Mouse (Mus musculus) left cerebral cortex, adult 9 months (tissue): ENCODE measurements around the gene Robo1.

Experiments
- DNase-seq, 2 experiments: peaks; one replicate each; pipeline ENCODE4 v3.0.0; 2022; ENCODE audit warnings: low spot score in 2 of 2

Robo1 gene

GRCm38 (mm10) chr16:72735588-72735987, 427.5 kb downstream of the Robo1 start:
- DNase-seq: no peak

GRCm38 (mm10) chr16:72737154-72737553, 429.0 kb downstream of the Robo1 start:
- no peak for DNase-seq

DNA sequence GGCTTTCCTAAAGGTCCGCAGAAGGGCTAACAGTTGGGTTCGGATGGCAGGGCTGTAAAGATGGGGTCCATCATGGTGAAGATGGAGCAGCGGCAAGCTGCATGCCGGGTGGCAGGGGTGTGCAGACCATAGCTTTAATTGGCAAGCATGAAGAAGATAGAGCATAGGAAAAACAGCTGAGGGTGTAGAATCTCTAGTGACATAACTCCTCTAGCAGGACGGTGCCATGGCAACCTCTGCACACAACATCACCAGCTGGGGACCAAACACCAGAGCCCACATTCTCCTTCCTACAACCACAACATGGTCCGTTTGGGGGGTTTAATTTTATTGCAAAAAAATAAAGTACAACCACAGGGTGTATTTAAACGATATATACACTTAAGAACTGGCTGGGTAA, 432.1 kb downstream of the Robo1 start:
- DNase-seq: no peak

- no peak for DNase-seq
Observed at GRCm38 (mm10) chr16:72747696-72748095, 439.6 kb downstream of the Robo1 start.

DNA sequence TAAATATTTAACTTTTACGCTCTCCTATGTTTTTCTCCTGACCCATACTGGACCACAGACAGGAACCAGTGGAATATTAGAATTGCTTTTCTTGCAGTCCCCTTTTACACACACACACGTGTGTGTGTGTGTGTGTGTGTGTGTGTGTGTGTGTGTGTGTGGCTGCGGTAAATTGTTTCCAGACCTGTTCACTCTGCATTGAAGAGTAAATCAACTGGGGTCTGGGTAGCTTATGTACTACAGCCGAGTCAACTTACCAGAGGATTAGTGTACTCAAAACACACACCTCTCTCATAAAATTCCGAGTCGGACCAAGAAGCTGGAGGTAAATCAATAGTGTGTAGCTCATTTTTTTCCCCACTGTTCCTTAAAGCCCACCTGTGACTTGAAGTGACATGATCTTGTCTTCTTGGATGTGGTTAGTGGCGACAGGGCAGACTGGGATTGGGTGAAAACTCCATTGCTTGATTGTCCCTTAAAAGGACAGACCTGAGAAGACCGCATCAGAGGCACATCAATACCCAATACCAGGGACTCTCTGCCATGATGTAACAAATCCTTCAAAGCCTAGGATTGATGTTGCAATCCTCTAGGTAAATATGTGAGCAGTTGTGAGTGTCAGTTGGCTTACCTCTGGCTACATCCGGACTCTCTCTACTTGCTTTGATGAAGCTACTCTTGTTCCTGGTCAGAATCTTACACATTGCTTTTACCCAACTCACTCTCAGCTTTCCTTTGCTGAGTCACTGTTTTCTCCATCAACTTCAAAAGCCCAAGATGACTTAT, 457.2 kb downstream of the Robo1 start:
- no peak for DNase-seq

DNA sequence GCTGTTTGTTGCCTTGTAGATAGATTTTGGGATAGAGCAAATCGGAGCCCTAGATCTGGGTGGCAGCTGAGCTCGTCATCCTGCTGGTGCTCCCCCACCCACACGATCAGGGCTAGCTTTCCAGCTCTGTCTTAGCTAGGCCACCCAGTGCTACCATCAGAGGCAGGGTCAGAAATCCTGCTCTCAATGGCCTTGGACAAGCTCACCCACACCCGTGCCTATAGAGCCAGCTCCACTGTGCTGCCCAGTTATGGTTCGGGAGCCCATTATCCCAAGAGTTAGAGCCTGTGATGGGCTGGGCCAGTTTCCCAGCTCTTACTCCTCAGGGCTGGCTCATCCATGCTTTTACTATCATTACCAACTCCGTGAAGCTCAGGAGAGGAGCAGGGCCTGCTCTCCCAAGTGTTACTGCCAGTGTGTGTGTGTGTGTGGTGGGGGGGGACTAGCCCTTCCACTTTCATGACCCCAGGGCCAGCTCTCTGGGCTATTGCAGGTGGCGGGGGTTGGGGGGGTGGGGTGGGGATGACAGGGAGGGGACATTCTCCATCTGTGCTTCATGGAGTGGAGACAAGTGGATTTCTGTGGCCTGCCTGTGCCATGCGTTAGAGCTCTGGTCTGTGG, 461.2 kb downstream of the Robo1 start:
- no peak for DNase-seq

- DNase-seq: no peak
Observed at GRCm38 (mm10) chr16:72772348-72772747, 464.2 kb downstream of the Robo1 start.

DNA sequence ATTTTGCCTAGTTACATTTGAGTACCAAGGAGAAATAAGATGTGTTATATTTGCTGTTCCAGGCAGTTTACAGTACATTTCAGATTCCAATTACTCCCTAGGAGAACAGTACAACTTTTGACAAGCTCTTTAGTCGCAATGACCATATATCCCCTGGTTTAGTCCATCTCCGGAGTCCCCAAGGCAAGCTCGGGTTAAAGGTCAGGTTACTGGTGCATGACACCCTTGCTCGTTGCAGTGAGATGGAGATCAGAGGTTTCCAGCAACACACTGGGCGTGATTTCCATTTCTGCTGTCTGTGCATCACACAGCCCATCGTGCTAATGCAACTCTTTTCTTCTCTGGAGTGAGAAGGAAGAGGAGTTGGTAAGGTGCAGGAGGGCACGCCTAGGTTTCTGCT, 464.9 kb downstream of the Robo1 start:
- no peak for DNase-seq

GRCm38 (mm10) chr16:72778520-72778919, 470.4 kb downstream of the Robo1 start:
- DNase-seq: no peak

- no peak for DNase-seq
Observed at GRCm38 (mm10) chr16:72782171-72782570, 474.1 kb downstream of the Robo1 start.

DNA sequence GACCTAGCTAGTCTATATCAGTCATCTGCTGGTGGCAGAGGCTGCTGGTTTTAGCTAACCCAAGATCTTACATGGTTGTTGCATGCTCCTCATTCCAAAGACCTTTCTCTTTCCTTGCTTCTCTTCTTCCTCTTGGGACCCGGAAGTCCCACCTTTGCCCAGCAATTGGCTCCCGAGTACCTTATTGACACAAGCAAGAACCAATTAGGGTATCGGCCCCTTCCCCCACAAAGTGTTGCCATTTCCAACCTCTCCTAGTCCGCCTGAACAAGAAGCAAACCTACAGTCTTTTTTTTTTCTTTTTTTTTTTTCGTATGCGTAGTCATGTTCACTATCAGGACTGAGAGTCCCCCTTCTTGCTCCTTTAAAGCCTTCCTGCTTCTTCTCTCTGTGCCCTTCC, 478.0 kb downstream of the Robo1 start:
- no peak for DNase-seq

- DNase-seq: no peak
Observed at GRCm38 (mm10) chr16:72786636-72787035, 478.5 kb downstream of the Robo1 start.

GRCm38 (mm10) chr16:72788017-72788416, 479.9 kb downstream of the Robo1 start:
- no peak for DNase-seq

GRCm38 (mm10) chr16:72791181-72791705, 483.1 kb downstream of the Robo1 start:
- no peak for DNase-seq

DNA sequence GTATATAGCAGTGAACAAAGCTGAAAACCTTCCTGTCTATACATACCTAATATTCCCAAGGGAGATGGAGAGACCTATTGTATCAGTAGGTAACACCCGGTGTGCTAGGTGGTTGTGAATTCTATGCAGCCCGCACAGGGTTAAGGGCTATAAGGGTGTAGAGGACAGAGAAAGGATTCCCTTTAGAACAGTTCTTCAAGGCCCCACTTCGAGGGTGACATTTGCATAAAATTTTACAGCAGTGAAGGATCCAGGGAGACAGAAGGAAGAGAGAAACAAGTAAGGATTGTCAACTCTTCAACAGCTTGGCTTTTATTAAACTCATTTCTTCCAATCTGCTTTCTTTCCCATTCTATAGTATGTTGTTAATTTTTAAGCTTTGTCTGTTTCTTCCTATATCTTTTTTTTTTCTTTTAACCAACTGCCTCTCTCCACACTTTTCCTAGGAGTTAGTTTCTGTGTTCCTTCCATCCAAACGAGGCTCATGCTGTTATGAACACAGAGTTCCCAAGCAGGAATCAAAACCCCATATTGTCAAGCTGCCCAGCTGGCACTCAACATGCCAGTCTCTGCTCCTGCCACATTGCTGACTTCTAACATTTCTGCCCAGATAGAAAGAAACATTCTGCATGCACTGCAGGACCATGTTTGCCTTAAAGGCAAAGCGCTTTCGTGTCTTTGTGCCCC, 486.7 kb downstream of the Robo1 start:
- DNase-seq: no peak

- no peak for DNase-seq
Observed at GRCm38 (mm10) chr16:72795379-72795712, 487.2 kb downstream of the Robo1 start.

DNA sequence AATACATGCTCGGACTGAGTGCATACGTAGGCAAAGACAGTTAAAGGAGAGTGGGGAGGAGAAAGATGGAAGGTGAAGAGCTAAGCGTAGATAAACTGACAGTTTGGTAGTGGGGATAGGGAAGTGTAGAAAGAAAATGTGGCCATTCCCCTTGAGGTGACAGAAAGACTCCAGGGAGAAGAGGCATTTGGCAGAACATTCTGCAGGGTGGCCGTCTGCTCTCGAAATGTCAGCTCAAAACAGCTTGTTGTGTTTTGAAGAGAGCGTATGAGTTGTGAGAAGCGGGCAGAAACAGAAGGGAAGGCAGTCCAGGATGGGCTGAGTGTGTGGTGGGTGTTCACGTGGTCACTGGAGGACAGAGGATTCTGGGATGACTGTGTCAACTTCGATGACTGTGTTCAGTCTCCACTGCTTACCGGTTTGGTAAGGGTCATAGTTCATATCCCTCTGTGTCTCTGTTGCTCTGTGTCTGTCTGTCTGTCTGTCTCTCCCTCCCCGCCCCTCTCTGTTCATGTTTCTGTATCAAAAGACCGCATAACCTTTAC, 490.4 kb downstream of the Robo1 start:
- DNase-seq: no peak

- no peak for DNase-seq
Observed at GRCm38 (mm10) chr16:72800121-72800749, 492.1 kb downstream of the Robo1 start.

- no peak for DNase-seq
Observed at GRCm38 (mm10) chr16:72800788-72801187, 492.7 kb downstream of the Robo1 start.

GRCm38 (mm10) chr16:72808351-72808750, 500.2 kb downstream of the Robo1 start:
- no peak for DNase-seq

- no peak for DNase-seq
Observed at GRCm38 (mm10) chr16:72810942-72811341, 502.8 kb downstream of the Robo1 start.

GRCm38 (mm10) chr16:72811494-72811893, 503.4 kb downstream of the Robo1 start:
- no peak for DNase-seq
